Mouse (Mus musculus): ENCODE measurements at regions not wholly inside any gene's neighbourhood (a gene's known extent, or its start where the extent isn't known, plus 50 kb on each side); places are given as distances from the start of the nearest gene placed in this dataset.
"Not testable (repeated sequence)": the region's sequence is repeated elsewhere in the genome, so short reads cannot be mapped to it uniquely, and the experiment has no call there.

GRCm38 (mm10) chr17:83993028-83993427 is 145.3 kb upstream of the Haao start:
- DNase-seq (ENCODE audit: low read depth): peak; percentile 26

DNA sequence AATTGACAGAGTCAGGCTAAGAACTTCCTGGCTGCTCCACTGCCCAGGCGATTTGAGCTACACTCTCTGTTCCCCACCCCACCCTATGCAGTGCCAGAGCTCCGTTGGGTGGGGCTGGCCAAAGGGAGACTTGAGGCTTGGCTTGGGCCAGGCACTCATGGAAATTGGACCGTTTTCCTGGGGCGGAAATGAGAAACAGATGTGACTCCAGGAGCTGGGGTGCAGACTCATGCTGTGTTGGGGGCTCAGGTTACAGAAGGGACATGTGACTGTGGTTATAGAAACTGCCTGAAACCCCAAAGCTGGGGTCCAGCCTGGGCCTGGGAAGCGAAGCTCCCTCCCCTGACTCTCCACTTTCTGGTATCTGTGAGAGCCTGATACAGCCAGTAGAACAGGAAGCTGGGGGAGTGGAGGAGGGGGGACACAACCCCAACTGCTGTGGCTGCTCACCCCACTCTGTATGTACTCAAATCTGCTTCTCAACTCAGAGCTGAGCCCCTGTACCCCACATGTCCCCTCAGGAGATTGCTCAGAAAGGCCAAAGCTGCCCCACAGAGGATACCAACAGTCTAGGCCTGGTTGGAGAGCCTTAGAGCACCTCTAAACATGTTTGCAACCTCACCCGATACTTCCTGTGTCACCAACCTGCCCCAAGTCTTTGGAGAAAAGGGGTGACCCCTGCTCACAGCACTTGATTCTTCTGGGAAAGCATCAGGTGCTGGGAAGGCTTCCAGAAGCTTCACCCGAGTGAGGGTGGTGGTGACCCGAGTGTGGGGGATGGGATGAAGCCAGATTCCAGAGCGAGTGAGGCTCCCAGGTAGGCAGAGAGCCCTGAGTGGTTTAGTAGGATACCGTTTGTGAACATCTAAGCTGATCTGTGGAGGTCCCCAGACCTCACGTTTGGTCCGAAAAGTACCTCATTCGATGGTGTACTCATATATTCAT is 142.9 kb upstream of the Haao start:
- DNase-seq (ENCODE audit: low read depth): peak; percentile 96

GRCm38 (mm10) chr17:83988897-83989296 is 141.1 kb upstream of the Haao start:
- no peak for DNase-seq (ENCODE audit: low read depth)

DNA sequence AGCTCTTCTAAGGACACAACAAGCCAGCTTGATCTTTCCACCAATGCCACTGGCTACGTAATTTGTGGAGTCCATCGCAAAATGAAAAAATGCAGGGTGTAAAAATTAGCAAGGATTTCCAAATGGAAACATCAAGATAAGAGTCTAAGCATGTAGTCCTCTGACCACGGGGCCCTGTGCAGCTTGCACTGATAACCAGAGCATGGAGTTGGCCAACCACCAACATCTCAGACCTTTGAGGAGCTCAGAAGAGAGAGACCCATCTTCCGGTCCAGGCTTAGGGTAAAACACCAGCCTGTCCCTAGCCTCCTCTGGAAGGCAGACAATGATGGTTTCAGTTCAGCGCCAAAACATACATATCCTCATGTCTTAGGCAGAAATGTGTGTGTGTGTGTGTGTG is 140.4 kb upstream of the Haao start:
- DNase-seq (ENCODE audit: low read depth): peak; percentile 60

DNA sequence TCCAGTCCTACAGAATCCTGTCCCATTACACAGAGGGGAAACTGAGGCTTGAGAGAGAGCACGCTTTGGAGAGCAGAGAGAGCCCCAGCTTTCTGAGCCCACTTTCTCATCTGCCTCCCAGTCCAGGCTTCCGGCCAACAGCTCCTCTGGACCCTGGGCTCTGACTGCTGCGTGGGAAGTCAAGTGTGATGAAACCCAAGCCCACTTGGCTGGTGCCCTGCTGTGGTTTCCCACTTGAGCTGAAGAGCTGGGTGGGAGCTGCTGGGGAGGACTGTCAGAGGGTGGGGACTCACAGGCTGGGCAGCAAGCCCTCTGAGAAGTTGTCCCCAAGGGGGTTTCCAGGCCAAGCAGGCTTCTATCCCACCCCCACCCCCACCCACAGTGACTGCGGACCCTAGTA is 139.9 kb upstream of the Haao start:
- DNase-seq (ENCODE audit: low read depth): peak; percentile 26

- peak; percentile 64 for DNase-seq (ENCODE audit: low read depth)
Observed at GRCm38 (mm10) chr17:83985916-83986578, 138.3 kb upstream of the Haao start.

- DNase-seq (ENCODE audit: low read depth): peak; percentile 93
Observed at GRCm38 (mm10) chr17:83985333-83985790, 137.6 kb upstream of the Haao start.

- DNase-seq (ENCODE audit: low read depth): no peak
Observed at GRCm38 (mm10) chr17:83983837-83984388, 136.2 kb upstream of the Haao start.

- DNase-seq (ENCODE audit: low read depth): peak; percentile 81
Observed at GRCm38 (mm10) chr17:83983070-83983836, 135.5 kb upstream of the Haao start.

GRCm38 (mm10) chr17:83982700-83983069 is 134.9 kb upstream of the Haao start:
- DNase-seq (ENCODE audit: low read depth): no peak

DNA sequence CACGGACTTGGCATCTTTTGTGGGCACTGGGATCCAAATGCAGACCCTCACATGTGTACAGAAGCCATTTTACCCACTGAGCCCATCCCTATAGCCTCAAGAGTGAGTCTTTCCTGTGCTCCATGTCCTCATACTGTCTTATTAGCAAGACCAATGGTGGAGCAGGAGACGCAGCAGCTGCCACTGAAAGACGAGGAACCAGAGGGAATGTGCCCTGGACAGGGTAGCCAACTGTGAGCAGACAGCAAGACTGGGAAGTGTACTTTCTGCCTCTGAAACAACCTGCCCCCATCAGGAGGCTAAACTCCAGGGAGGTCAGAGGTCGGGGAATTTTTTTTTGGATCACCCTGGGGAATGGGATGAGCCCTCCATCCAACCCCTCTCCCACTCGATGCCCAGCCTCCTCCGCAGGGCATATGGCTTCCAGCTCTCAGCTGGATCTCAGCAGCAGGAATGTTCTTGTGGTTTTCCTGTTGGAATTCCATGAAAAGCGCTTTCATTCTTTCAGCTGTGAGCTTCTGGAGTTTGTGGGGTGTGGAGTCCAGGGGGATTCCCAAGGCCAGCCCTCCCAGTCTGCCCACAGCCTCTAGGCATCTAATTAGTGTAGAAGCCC is 131.2 kb upstream of the Haao start:
- no peak for DNase-seq (ENCODE audit: low read depth)

GRCm38 (mm10) chr17:83977725-83978124 is 130.0 kb upstream of the Haao start:
- DNase-seq (ENCODE audit: low read depth): peak; percentile 36

GRCm38 (mm10) chr17:83975813-83976212 is 128.1 kb upstream of the Haao start:
- DNase-seq (ENCODE audit: low read depth): peak; percentile 85

DNA sequence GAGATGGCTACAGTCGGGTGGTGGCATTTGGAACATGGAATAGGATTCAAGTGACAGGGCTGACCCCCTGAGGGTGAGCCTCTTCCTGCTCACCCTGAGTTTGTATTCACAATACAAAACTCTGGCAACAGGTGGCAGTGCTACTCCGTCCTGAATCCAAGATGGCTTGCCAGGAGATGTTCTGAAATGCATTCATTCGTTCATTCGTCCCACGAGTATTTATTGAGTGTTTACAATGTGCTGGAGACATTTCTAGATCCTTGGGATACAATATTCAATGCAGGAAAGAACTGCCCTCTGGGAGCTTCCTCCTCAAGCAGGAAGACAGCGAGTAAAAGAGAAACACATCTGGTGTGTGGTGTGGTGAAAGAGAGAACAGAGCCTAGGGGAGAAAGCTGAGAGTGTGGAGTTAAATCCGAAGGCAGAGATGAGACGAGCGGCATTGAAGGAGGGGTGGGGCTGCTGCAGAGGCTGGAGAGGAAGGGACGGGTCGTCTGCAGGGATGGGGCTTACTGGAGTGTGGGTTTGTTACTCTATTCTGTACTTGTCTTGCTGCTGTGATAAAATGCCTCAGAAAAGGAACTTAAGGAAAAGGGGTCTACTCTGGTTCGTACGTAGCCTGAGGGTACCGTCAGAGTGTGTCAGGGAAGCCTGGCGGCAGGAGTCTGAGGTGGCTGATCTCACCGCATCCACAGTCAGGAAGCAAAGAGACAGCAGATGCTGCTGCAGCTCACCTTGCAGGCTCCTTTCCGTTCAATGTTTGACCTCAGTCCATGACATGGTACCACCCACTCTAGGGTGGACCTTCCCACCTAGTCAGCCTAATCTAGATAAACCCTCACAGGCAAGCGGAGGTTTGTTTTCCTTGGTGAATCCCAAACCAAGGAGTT is 125.9 kb upstream of the Haao start:
- peak; percentile 74 for DNase-seq (ENCODE audit: low read depth)

GRCm38 (mm10) chr17:83972874-83973273 is 125.1 kb upstream of the Haao start:
- no peak for DNase-seq (ENCODE audit: low read depth)

- no peak for DNase-seq (ENCODE audit: low read depth)
Observed at GRCm38 (mm10) chr17:83972470-83972869, 124.7 kb upstream of the Haao start.

DNA sequence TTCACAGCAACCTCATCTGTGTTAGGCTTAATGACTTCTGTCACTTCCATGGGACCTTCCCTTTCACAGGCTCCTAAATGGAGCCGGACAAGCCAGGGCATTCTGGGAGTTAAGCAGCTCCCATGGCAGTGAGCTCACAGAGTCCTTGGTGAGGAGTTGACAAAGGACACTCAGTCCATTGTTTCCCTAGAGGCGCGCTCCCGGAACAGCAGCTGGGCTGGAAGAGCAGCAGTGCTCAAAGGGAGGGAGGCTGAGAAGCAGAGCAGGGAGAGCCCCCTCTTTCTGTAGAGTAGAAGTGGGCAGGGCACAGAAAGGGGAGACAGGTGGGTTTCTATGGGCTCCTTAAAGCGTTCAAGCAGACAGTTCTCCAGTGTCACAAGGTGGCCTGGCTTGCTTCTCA is 124.3 kb upstream of the Haao start:
- DNase-seq (ENCODE audit: low read depth): no peak

DNA sequence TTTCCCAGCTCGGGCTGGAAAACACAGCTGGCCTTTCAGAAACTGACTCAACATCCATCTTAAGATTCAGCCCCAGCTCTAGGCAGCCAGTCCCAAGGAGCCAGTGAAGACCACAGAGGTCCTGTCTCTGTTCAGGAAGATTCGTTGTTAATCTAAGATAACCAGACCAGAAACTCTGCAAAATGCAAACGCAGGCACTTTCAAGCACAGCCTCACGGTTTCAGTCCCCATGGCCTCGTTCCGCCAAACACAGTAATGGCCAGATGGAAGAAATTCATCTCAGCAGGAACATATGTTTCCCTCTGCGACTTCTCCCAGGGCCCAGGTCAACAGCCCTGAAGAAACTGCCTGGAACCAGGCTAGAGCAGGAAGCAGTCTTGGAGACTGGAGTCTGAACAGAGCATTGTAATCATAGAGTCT is 121.7 kb upstream of the Haao start:
- no peak for DNase-seq (ENCODE audit: low read depth)

DNA sequence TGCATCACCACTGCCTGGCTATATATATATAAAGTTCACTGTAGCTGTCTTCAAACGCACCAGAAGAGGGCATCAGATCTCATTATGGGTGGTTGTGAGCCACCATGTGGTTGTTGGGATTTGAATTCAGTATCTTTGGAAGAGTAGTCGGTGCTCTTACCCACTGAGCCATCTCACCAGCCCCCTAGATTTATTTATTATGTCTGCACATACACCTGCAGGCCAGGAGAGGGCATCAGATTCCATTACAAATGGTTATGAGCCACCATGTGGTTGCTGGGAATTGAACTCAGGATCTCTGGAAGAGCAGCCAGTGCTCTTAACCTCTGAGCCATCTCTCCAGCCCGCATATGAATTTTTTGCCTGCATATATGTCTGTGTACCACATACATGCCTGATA is 120.4 kb upstream of the Haao start:
- DNase-seq (ENCODE audit: low read depth): not testable (repeated sequence)

DNA sequence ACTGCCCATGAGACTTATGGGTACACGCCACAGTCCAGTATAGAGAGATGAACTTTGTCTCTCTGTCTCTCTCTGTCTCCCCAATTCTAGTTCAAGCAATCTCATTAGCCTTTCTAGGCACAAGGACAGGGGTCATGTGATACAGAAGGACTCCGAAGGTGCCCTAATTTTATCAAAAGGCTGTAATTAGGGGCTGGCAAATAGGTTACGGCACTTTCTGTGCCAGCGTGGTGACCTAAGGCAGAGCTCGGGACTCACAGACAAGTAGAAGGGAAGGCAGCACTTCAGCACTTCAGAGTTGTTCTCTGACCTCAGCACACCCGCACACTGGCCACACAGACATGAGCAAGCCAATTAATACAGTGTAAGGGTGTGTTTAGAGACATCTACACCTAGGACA is 119.2 kb upstream of the Haao start:
- DNase-seq (ENCODE audit: low read depth): no peak
